ENCODE assay signal across 16 mouse cellular contexts in the genomic region with DNA sequence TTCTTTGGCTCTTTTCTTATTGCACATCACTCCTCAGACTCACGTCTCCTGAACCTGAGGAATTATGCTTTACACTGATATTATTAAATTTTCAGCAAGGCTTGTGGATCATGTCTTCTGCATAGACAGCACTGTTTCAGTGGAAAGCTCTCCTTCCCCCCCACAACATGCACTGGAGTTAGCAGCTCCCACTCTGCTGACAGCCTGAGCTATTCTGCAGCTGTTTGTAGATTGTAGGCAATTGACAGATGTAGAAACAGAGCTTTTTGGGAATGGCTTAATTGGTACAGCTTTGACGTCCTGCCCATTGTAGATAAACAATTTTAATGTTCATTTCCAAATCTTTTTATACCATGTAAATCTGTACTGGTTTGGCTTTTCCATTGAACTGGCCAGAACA.
"Had no signal": no experiment of that assay in that cellular context is flagged by ENCODE, and none has a peak within 500 bp of the region (broad histone marks: within the 10 kb centered on the region; RNA-seq: fewer than 3 reads in every experiment).

No protein-coding gene starts in this region.

- ATAC-seq: liver, embryonic 12.5 days had no signal

- H3K4me2 ChIP-seq: limb, embryonic 15.5 days; liver, embryonic 12.5 days; lung, embryonic 14.5 days; midbrain, embryonic 12.5 days; neural tube, embryonic 13.5 days had no signal

- H3K27me3 ChIP-seq: limb, embryonic 15.5 days; liver, embryonic 12.5 days; midbrain, embryonic 12.5 days; neural tube, embryonic 13.5 days had no signal

- H3K27ac ChIP-seq: kidney, postnatal 0 days; limb, embryonic 15.5 days; liver, embryonic 12.5 days; midbrain, embryonic 12.5 days; neural tube, embryonic 13.5 days had no signal

- H3K4me3 ChIP-seq: limb, embryonic 15.5 days; liver, embryonic 12.5 days; midbrain, embryonic 12.5 days; neural tube, embryonic 13.5 days had no signal

- H3K9ac ChIP-seq: limb, embryonic 15.5 days; liver, embryonic 12.5 days; lung, embryonic 14.5 days; midbrain, embryonic 12.5 days; neural tube, embryonic 13.5 days had no signal

- H3K4me1 ChIP-seq: limb, embryonic 15.5 days; liver, embryonic 12.5 days; midbrain, embryonic 12.5 days; neural tube, embryonic 13.5 days had no signal

- H3K36me3 ChIP-seq: limb, embryonic 15.5 days; liver, embryonic 12.5 days; midbrain, embryonic 12.5 days; neural tube, embryonic 13.5 days had no signal

- H3K9me3 ChIP-seq: limb, embryonic 15.5 days; liver, embryonic 12.5 days; midbrain, embryonic 12.5 days; neural tube, embryonic 13.5 days had no signal

- DNase-seq: kidney, adult 11 months; kidney, adult 9 months; kidney, postnatal 36 days; lung, embryonic 14.5 days; lung, postnatal 10 days; lung, postnatal 4 days; retina, postnatal 1 day; right cerebral cortex, postnatal 4 days; spleen, adult 18-20 months; thymus, adult 2 months; thymus, postnatal 25 days had no signal
